Mouse (Mus musculus): ENCODE data around the gene Lhx2. TPM values are rescaled to one million over a fixed set of nuclear protein-coding genes. Genes with fewer than 3 reads are reported as not detected.

Gene Lhx2
- total RNA-seq, 2 experiments from 2014 or later = 0.15 TPM; not detected in 1

GRCm38 (mm10) chr2:38346417-38346816, 7.3 kb downstream of the Lhx2 start:
- intact Hi-C loops (cut with DNase I) = no loop called here
- no peak for DNase-seq

GRCm38 (mm10) chr2:38346881-38347764, 8.0 kb downstream of the Lhx2 start:
- intact Hi-C loops (cut with DNase I) = no loop called here
- peak in 1 of 2 experiments; percentile 25 for DNase-seq

- peak; percentile 15 to 16 for DNase-seq
- intact Hi-C loops (cut with DNase I) = no loop called here
Observed at GRCm38 (mm10) chr2:38347811-38348551, 8.9 kb downstream of the Lhx2 start.

DNA sequence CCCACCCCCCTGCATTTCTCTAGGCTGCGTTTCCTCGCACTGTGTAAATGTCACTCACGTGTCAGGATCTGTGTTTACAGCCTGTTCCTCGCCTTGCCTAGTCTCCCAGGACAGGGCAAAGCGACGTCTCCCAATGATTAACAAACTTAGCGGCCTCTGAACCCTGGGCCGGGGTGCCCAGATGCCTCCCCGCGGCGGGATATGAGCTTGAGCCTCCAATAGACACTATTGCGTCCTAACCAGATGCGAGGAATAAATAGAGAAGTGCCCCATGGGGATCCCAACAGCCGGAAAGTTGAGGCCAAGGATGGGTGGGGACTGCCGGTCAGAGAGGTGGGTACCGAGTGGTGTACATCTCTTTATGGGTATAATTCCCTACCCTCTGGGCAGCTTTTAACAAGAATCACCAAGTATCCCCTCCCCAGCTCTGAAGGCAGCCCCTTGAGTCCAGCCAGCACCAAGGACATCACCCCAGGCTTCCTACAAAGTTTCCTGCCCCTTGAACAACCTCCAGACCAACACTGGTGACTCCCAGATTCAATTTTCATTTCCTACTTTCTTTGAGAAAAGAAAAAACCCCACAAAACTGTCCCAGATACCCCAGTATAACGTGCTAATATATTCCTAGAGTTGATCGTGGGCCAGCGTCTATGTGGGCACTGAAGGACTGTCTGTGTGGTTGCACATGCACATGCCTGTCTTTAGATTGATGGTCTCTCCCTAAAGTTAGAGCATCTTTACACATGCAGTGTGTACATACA, 9.8 kb downstream of the Lhx2 start:
- intact Hi-C loops (cut with DNase I) = no loop called here
- DNase-seq = peak in 1 of 2 experiments; percentile 9

GRCm38 (mm10) chr2:38349447-38350350, 10.6 kb downstream of the Lhx2 start:
- DNase-seq = no peak
- intact Hi-C loops (cut with DNase I) = no loop called here

DNA sequence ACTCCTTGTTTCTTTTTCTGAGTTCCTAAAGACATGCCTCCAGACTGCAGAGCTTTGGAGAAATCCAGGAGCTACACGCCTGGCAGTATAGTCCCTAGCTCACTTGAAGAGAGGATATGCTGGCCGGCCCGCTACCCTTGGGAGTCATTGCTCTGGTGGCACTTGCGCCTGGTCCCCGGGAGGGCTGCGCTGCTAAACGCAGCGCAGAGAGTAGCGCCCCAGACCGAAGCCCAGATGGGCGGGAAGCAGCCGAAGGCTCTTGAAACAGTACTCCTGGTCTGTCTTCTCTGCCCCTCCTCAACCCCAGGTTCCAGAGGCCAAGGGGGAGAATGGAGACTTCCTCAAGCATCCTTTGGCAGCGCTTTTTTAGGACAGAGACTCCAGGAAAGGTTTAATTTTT, 11.3 kb downstream of the Lhx2 start:
- peak in 1 of 2 experiments; percentile 18 for DNase-seq
- intact Hi-C loops (cut with DNase I) = no loop called here

GRCm38 (mm10) chr2:38350796-38351195, 11.7 kb downstream of the Lhx2 start:
- intact Hi-C loops (cut with DNase I) = no loop called here
- peak; percentile 79 to 83 for DNase-seq

GRCm38 (mm10) chr2:38351641-38352320, 12.7 kb downstream of the Lhx2 start:
- DNase-seq = peak; percentile 18 to 31
- intact Hi-C loops (cut with DNase I) = no loop called here

GRCm38 (mm10) chr2:38352321-38353007, 13.4 kb downstream of the Lhx2 start:
- no peak for DNase-seq
- intact Hi-C loops (cut with DNase I) = no loop called here

- intact Hi-C loops (cut with DNase I) = no loop called here
Observed at GRCm38 (mm10) chr2:38353008-38353379, 13.9 kb downstream of the Lhx2 start.

GRCm38 (mm10) chr2:38353664-38354063, 14.6 kb downstream of the Lhx2 start:
- DNase-seq = no peak
- intact Hi-C loops (cut with DNase I) = no loop called here

More at GRCm38 (mm10) chr2:38353008-38353379, 13.9 kb downstream of the Lhx2 start:
- DNase-seq = no peak

DNA sequence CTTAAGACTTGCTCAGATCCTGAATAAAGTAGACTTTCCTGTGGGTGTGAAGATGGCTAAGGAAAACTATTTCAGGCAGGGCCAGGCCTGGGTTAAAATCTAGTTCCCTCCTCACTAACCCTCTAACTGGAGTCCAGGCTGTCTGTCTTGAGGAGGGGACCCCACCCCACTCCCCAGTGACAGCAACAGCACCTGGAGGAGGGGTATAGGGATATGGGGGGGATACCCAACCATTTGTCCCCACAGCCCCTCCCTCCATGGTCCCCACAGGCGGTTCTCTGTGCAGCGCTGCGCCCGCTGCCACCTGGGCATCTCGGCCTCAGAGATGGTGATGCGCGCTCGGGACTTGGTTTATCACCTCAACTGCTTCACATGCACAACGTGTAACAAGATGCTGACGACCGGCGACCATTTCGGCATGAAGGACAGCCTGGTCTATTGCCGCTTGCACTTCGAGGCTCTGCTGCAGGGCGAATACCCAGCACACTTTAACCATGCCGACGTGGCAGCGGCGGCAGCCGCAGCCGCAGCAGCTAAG, 15.2 kb downstream of the Lhx2 start:
- intact Hi-C loops (cut with DNase I) = no loop called here
- no peak for DNase-seq

- DNase-seq = peak in 1 of 2 experiments; percentile 30
- intact Hi-C loops (cut with DNase I) = no loop called here
Observed at GRCm38 (mm10) chr2:38354717-38355510, 15.8 kb downstream of the Lhx2 start.

DNA sequence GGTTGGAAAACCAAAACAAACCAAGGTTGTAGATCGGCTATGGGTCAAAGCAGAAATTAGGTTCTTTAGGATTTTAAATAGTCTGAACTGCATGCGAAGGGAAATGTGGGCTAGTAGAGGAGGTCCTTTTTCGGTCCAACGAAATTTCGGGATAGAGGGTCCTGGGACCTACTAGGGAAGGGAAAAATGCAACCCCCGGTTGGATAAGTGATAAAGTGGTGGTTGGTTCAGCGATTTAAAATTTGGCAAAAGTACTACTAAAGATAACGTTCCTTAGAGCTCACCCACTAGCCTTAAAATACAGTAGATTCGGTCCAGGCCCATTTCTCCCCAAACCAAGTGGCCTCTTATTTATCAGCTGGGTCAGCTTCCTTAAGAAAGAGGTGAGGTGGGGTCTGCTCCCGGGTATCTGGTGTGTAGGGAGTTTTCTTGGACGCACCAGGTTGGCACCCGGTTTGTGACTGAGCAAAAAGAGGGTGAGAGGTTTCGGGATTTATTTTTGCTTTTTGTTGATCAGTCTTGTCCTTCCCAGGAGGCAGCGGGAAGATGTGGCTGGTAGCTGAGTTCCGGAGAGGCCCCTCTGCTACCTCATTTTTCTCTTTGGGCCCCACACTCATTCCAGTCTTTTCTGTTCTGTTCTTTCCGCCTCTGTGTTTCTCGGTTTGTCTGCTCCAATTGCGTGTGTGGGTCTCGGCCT, 16.8 kb downstream of the Lhx2 start:
- DNase-seq = peak; percentile 43 to 52
- intact Hi-C loops (cut with DNase I) = no loop called here

DNA sequence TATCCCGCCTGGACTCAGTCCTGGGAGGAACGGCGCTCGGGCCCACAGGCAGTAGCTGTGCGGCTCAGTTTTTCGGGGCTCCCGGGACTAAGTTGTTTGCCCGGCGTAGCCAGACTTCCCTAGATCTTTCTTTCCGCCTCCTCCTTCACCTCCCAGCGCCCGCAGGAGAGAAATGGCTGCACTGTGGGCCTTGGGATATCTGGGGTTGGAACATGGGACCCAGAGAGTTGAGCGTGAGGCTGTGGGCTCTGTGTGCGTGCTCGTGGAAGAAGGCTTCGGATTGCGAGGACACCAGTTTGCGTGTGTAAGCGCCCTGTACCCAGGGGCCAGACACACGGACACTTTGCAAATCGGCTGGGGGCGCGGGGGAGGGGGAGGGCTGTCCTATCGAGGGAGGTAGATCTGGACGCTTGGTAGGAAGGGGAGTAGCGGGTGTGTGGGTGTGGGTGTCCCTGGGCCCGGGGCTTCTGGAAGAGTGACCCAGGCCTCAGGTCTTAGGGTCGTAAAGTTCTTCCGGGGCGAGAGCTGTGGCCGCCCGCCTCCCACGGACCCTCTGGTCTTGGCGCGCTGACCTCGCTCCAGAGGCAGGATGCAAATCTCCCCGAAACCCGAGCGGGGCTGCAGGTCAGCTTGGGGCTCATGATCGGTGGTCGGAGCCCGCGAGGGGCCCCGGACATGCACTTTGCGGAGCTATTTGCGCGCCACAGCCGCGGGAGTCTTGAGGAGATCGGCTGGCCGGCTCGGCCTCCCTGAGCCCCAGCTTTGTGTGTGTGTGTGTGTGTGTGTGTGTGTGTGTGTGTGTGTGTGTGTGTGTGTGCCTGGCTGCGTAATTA, 17.6 kb downstream of the Lhx2 start:
- intact Hi-C loops (cut with DNase I) = no loop called here
- DNase-seq = peak in 1 of 2 experiments; percentile 22

Measured in heart, postnatal 10 days (tissue).